Mouse (Mus musculus): ENCODE measurements around the gene Upk3b. TPM values are rescaled to one million over a fixed set of nuclear protein-coding genes. Genes with fewer than 3 reads are reported as not detected.

Upk3b gene
- polyA plus RNA-seq, 1 experiment, result not detected

DNA sequence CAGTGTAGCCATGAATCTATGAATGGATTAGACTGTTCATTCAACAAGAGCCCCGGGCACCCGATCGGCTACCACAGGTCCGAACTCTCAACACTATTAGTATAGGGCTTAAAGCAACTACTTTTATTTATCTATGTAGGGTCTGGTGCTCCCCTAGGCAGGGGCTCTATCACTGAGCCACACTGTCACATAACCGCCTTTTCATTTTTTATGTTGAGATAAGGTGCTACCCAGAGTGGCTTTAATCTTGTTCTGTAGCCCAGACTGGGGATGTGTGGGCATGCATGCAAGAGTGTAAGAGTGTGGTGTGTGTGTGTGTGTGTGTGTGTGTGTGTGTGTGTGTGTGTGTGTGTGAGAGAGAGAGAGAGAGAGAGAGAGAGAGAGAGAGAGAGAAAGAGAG is 39.8 kb downstream of the Upk3b start:
- Histone ChIP-seq H3K9me3 (ENCODE audit: control insufficient read depth, low read length) (no peaks in the 10 kb centered on the region), H3K4me3 (replicated peaks) (no peak overlapping the region), H3K27me3 (ENCODE audit: control insufficient read depth) (no peaks in the 10 kb centered on the region), H3K36me3 (ENCODE audit: control insufficient read depth) (no peaks in the 10 kb centered on the region), H3K4me1 (ENCODE audit: control insufficient read depth) (no peaks in the 10 kb centered on the region)
- no peak for TF ChIP-seq TAL1 (IDR thresholded peaks at IDR 0.05; ENCODE audit: low read length)
- no peak for TF ChIP-seq GATA1 (IDR thresholded peaks at IDR 0.05; ENCODE audit: low read length)

DNA sequence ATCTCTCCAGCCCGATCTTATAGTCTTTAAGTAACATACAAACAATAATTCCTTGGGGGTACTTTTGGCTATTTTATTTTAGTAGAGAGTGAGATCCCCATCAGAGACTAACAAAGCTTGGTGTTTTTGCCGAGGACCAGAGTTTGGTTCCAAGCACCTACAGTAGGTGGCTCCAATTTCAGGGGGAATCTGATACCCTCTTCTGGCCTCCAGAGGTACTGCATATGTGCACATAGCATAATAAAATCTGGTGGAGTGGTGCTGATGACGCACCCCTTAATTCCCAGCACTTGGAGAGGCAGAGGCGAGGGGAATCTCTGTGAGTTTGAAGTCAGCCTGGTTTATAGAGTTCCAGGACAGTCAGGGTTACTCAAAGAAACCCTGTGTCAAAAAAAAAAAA is 44.0 kb downstream of the Upk3b start:
- no peaks in the 10 kb centered on the region for H3K9me3 ChIP-seq (ENCODE audit: control insufficient read depth, low read length)
- TF ChIP-seq GATA1 (IDR thresholded peaks at IDR 0.05; ENCODE audit: low read length), result no peak
- peaks cover 31% of the 10 kb centered on the region for H3K27me3 ChIP-seq (ENCODE audit: control insufficient read depth)
- H3K4me3 ChIP-seq (replicated peaks), result no peak overlapping the region
- no peaks in the 10 kb centered on the region for H3K36me3 ChIP-seq (ENCODE audit: control insufficient read depth)
- H3K4me1 ChIP-seq (ENCODE audit: control insufficient read depth), result peaks cover 15% of the 10 kb centered on the region

DNA sequence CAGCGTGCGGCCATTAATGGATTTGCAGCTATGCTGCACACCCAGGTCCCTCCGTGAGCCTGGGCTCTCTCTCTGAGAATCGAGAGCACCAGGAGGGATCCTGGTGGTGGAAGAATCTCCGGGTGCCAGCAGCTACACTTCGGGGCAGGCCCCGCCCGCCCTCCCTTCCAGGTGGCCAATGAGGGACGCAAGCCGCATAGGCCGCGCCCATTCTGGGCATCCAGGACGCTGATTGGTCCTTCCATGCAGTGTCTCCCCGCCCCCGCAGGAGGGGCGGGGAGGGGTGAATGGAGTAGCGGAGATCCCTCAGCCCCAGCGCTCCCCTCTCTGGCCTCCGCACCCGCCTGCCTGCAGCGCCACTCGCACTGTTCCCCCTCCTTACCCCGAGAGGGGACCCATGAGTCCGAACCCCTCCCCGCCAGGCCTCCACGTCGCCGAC is 45.4 kb downstream of the Upk3b start, which contains the start of gene Rasa4:
Rasa4 (plus strand) TSS at position 248 of the 439 bp plus-strand sequence.
- H3K9me3 ChIP-seq (ENCODE audit: control insufficient read depth, low read length), result no peaks in the 10 kb centered on the region
- H3K4me3 ChIP-seq (replicated peaks), result peak within 1 kb of the TSS; percentile 57
- H3K4me1 ChIP-seq (ENCODE audit: control insufficient read depth), result peaks cover 19% of the 10 kb centered on the region
- no peaks in the 10 kb centered on the region for H3K36me3 ChIP-seq (ENCODE audit: control insufficient read depth)
- H3K27me3 ChIP-seq (ENCODE audit: control insufficient read depth), result peaks cover 31% of the 10 kb centered on the region
- TF ChIP-seq GATA1 (IDR thresholded peaks at IDR 0.05; ENCODE audit: low read length), result no peak
- TF ChIP-seq TAL1 (IDR thresholded peaks at IDR 0.05; ENCODE audit: low read length), result no peak

DNA sequence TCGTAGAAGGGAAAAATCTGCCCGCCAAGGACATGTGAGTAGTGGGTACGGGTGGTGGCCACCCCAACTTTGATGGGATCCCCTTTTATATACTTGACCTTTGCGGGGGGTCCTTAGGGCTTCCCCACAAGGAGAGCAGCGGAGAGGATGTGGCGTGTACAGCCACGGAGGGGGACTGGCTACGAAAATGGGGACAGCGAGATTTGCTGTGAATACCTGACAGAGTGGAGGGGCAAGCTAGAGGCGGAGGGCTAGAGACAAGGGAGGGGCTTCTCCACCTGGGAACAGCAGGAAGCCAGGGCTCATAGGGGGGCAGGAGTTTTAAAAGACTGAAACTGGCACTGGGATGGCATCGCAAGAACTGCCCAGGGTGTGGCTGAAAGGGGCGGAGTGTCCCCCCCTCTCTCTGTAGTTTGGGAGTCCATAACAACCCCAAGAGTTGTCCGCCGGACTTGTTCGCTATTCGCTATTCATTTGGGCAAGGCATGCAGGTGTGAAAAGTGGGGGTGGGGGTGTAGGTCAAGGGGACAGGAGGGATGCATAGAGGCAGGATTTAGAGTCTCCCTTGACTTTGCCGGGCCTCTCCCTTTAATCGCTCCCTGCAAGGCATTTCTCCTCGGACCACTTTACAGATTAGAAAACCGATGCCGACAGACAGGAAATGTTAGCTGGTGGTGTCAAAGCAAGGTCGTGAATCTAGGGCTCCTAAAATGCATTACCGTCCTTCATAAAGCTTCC is 46.0 kb downstream of the Upk3b start:
- TF ChIP-seq TAL1 (IDR thresholded peaks at IDR 0.05; ENCODE audit: low read length) (no peak), GATA1 (IDR thresholded peaks at IDR 0.05; ENCODE audit: low read length) (no peak)

DNA sequence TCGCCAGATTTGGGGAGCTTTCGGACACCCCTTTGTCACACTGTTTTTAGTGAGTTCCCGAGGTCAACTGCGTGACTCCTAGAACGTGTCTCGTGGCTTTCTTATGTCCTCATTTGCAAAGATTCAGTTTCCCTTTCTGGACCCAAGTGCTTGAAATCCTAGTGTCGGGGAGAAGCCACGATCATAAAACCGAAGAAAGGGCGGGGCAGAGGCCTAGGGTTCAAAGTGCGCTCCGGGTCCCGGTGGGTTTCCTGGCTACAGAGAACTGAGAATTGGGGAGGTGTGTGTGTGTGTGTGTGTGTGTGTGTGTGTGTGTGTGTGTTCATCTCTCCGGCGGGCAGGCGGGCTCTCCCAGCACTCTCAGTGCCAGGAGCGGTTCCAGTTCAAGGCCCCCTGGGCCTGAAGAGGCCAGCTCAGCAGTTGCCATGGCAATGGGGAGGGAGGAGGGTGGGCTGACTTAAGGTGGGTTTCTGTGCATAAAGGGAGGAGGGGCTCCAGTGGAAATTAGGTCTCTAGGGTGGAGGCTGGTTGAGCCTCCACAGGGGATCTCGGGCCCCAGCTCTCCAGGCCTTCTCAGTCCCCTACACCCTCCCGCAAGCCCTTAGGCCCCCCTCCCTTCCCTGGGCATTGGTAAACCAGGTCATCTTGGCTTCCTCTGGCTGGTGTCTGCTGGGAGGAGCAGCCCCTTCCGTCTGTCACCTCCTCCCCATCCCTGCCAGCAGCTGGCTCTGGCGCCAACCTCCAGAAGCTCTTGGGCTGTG is 46.8 kb downstream of the Upk3b start:
- TF ChIP-seq TAL1 (IDR thresholded peaks at IDR 0.05; ENCODE audit: low read length) (no peak), GATA1 (IDR thresholded peaks at IDR 0.05; ENCODE audit: low read length) (no peak)
- H3K4me1 ChIP-seq (ENCODE audit: control insufficient read depth), result peaks cover 24% of the 10 kb centered on the region

More for the DNA sequence above, 46.0 kb downstream of the Upk3b start:
- H3K36me3 ChIP-seq (ENCODE audit: control insufficient read depth), result no peaks in the 10 kb centered on the region
- H3K27me3 ChIP-seq (ENCODE audit: control insufficient read depth), result peaks cover 34% of the 10 kb centered on the region
- peaks cover 24% of the 10 kb centered on the region for H3K4me1 ChIP-seq (ENCODE audit: control insufficient read depth)
- H3K4me3 ChIP-seq (replicated peaks), result peak overlapping the region; percentile 57
- no peaks in the 10 kb centered on the region for H3K9me3 ChIP-seq (ENCODE audit: control insufficient read depth, low read length)

DNA sequence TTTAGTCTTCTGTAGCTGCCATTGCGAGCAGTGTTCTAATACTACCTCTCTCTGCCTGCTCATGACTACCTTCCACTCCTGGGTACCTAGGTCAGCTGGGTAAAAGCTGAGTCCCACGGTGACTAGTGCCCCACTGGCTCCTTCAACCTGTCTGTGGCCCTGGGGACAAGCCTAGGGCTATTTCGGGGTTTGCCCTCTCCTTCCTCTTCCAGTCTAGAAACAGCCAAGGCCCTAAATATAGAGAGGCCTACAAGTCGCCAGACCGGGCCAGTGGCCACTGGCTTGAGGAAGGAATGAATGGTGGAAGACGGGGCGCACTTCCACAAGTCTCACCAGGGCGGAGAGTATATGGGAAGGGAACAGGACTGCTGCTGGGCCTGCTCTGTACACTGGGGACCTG is 48.0 kb downstream of the Upk3b start:
- no peaks in the 10 kb centered on the region for H3K9me3 ChIP-seq (ENCODE audit: control insufficient read depth, low read length)
- H3K36me3 ChIP-seq (ENCODE audit: control insufficient read depth), result no peaks in the 10 kb centered on the region
- peaks cover 34% of the 10 kb centered on the region for H3K27me3 ChIP-seq (ENCODE audit: control insufficient read depth)
- TF ChIP-seq GATA1 (IDR thresholded peaks at IDR 0.05; ENCODE audit: low read length) (no peak), TAL1 (IDR thresholded peaks at IDR 0.05; ENCODE audit: low read length) (no peak)
- peaks cover 24% of the 10 kb centered on the region for H3K4me1 ChIP-seq (ENCODE audit: control insufficient read depth)
- no peak overlapping the region for H3K4me3 ChIP-seq (replicated peaks)

More for the DNA sequence above, 46.8 kb downstream of the Upk3b start:
- Histone ChIP-seq H3K4me3 (replicated peaks) (no peak overlapping the region), H3K9me3 (ENCODE audit: control insufficient read depth, low read length) (no peaks in the 10 kb centered on the region), H3K36me3 (ENCODE audit: control insufficient read depth) (no peaks in the 10 kb centered on the region), H3K27me3 (ENCODE audit: control insufficient read depth) (peaks cover 34% of the 10 kb centered on the region)

DNA sequence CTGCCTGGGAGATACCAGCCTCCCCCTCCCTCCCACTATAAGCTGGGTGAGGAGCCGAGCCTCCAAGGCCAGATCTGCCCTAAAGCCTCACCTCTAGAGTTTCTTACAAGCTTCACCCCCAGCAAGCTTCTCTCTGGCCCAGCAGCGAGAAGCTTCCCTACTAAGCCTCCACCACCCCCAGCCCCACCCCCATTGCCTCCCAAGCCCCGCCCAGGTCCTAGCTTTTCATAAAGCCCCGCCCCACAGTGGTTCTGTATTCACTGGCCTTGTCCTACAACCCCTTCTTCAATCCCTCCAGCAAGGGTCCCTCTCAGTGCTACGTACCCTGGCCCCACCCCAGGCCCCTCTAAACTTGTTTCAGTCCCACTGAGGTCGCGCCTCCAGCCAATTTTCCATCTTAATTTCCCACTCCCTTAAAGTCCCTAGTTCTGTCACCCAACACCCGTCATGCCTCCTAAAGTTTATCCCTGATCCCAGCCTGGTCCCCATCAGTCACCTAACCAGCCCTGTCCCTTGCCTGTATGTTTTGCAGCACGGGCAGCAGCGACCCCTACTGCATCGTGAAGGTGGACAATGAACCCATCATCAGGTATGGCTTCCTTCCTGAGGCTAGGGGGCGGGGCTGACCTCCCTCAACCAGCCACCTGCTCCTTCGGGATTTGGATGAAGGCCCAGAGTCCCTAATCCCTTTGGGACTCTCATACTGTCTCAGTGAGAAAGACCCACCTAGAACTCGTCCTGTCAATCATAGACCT is 50.7 kb downstream of the Upk3b start:
- Histone ChIP-seq H3K4me3 (replicated peaks) (no peak overlapping the region), H3K4me1 (ENCODE audit: control insufficient read depth) (peaks cover 17% of the 10 kb centered on the region), H3K27me3 (ENCODE audit: control insufficient read depth) (peaks cover 31% of the 10 kb centered on the region), H3K9me3 (ENCODE audit: control insufficient read depth, low read length) (no peaks in the 10 kb centered on the region), H3K36me3 (ENCODE audit: control insufficient read depth) (no peaks in the 10 kb centered on the region)
- TF ChIP-seq GATA1 (IDR thresholded peaks at IDR 0.05; ENCODE audit: low read length), result no peak
- TF ChIP-seq TAL1 (IDR thresholded peaks at IDR 0.05; ENCODE audit: low read length), result no peak

DNA sequence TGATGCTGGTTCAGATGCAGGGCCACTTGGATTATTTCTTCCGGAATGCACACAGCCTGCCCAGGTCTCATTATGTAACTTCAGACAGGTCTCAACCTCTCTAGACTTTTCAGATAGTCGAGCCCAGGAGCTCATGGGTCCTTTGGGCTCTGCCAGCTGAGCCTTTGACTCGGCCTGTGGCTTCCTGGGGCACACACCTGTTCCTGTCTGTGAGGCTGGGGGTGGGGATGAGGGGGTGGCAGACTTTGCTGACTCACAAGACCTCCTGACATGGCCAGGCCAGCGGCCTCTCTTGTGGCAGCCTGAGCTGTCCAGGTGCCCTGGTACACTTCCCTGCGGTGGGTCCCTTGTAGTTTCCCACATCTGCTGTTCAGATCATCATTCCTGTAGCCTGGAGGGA is 53.6 kb downstream of the Upk3b start:
- H3K27me3 ChIP-seq (ENCODE audit: control insufficient read depth), result peaks cover 8% of the 10 kb centered on the region
- no peaks in the 10 kb centered on the region for H3K36me3 ChIP-seq (ENCODE audit: control insufficient read depth)
- TF ChIP-seq TAL1 (IDR thresholded peaks at IDR 0.05; ENCODE audit: low read length), result no peak
- no peak for TF ChIP-seq GATA1 (IDR thresholded peaks at IDR 0.05; ENCODE audit: low read length)
- no peaks in the 10 kb centered on the region for H3K9me3 ChIP-seq (ENCODE audit: control insufficient read depth, low read length)
- no peak overlapping the region for H3K4me3 ChIP-seq (replicated peaks)
- H3K4me1 ChIP-seq (ENCODE audit: control insufficient read depth), result peaks cover 9% of the 10 kb centered on the region

Measured in erythroblast, embryonic 14.5 days (primary cell).